Mouse (Mus musculus): ENCODE measurements around the gene Nap1l2. TPM values are rescaled to one million over a fixed set of nuclear protein-coding genes. Genes with fewer than 3 reads are reported as not detected.

The Nap1l2 gene
- total and polyA plus RNA-seq, 3 experiments = not detected

- Histone ChIP-seq H3K9ac (ENCODE audit: control insufficient read depth, low read depth, low read length, poor library complexity, severe bottlenecking) (no peak overlapping the region), H3K4me1 (ENCODE audit: control insufficient read depth in 1 of 2, insufficient read depth in 2 of 2, low read length in 2 of 2) (no peaks in the 10 kb centered on the region), H3K4me3 (ENCODE audit: control insufficient read depth in 1 of 2, insufficient read depth in 1 of 2, low read depth in 2 of 2, low read length in 2 of 2) (no peak overlapping the region), H3K9me3 (replicated peaks; ENCODE audit: insufficient read depth, low read length) (no peaks in the 10 kb centered on the region), H3K36me3 (ENCODE audit: control insufficient read depth in 1 of 2, insufficient read depth in 2 of 2, low read length in 2 of 2) (no peaks in the 10 kb centered on the region), H3K79me2 (ENCODE audit: control insufficient read depth, insufficient read depth, low read length, poor library complexity) (no peaks in the 10 kb centered on the region), H3K27ac (ENCODE audit: control insufficient read depth, low read depth, low read length) (no peak overlapping the region), H3K27me3 (ENCODE audit: control insufficient read depth in 1 of 2, insufficient read depth in 2 of 2, low read length in 2 of 2) (no peaks in the 10 kb centered on the region)
- TF ChIP-seq USF1 (IDR thresholded peaks at IDR 0.05; ENCODE audit: low read depth, low read length) (no peak), NELFE (IDR thresholded peaks at IDR 0.05; ENCODE audit: low read depth, low read length) (no peak), CHD1 (IDR thresholded peaks at IDR 0.05; ENCODE audit: low read depth, low read length) (no peak), TAL1 (IDR thresholded peaks at IDR 0.05; ENCODE audit: low read length) (no peak), ZNF384 (IDR thresholded peaks at IDR 0.05; ENCODE audit: low read depth, low read length) (no peak), UBTF (IDR thresholded peaks at IDR 0.05; ENCODE audit: borderline replicate concordance, insufficient read depth, low read depth, low read length) (no peak), TCF12 (IDR thresholded peaks at IDR 0.05; ENCODE audit: low read depth, low read length) (no peak), MYB (IDR thresholded peaks at IDR 0.05; ENCODE audit: low read depth, low read length) (no peak), ELF1 (IDR thresholded peaks at IDR 0.05; ENCODE audit: low read depth, low read length) (no peak), GABPA (IDR thresholded peaks at IDR 0.05; ENCODE audit: low read depth, low read length) (no peak), MXI1 (IDR thresholded peaks at IDR 0.05; ENCODE audit: low read depth, low read length) (no peak)
- DNase-seq (ENCODE audit: low read depth, low spot score) = no peak
Measured at GRCm38 (mm10) chrX:103186829-103187228, 389 bp upstream of the Nap1l2 start.

GRCm38 (mm10) chrX:103185781-103186430, 534 bp downstream of the Nap1l2 start:
- Histone ChIP-seq H3K4me1 (ENCODE audit: control insufficient read depth in 1 of 2, insufficient read depth in 2 of 2, low read length in 2 of 2) (no peaks in the 10 kb centered on the region), H3K79me2 (ENCODE audit: control insufficient read depth, insufficient read depth, low read length, poor library complexity) (no peaks in the 10 kb centered on the region), H3K4me3 (ENCODE audit: control insufficient read depth in 1 of 2, insufficient read depth in 1 of 2, low read depth in 2 of 2, low read length in 2 of 2) (no peak overlapping the region), H3K27ac (ENCODE audit: control insufficient read depth, low read depth, low read length) (no peak overlapping the region), H3K27me3 (ENCODE audit: control insufficient read depth in 1 of 2, insufficient read depth in 2 of 2, low read length in 2 of 2) (no peaks in the 10 kb centered on the region), H3K36me3 (ENCODE audit: control insufficient read depth in 1 of 2, insufficient read depth in 2 of 2, low read length in 2 of 2) (no peaks in the 10 kb centered on the region), H3K9ac (ENCODE audit: control insufficient read depth, low read depth, low read length, poor library complexity, severe bottlenecking) (no peak overlapping the region), H3K9me3 (replicated peaks; ENCODE audit: insufficient read depth, low read length) (no peaks in the 10 kb centered on the region)
- no peak for DNase-seq (ENCODE audit: low read depth, low spot score)
- no peak for TF ChIP-seq ETS1 (IDR thresholded peaks at IDR 0.05; ENCODE audit: low read depth, low read length)
- no peak for TF ChIP-seq ZC3H11A (IDR thresholded peaks at IDR 0.05; ENCODE audit: low read depth, low read length)
- TF ChIP-seq MAFK (IDR thresholded peaks at IDR 0.05; ENCODE audit: borderline replicate concordance, low read depth, low read length) = no peak
- TF ChIP-seq RCOR1 (IDR thresholded peaks at IDR 0.05; ENCODE audit: low read depth, low read length) = no peak
